Mouse (Mus musculus): ENCODE results near the gene Corin. TPM values are rescaled to one million over a fixed set of nuclear protein-coding genes. Genes with fewer than 3 reads are reported as not detected.

Corin gene
- 0.57 and 0.94 TPM in 2 replicates for polyA plus RNA-seq (2021; fragmentation: Nextera tagmentation)
- long read RNA-seq, experiment 1: 0 reads
- long read RNA-seq, experiment 2, full-length matches to known transcripts: 2 of 2 reads
- long read RNA-seq, experiment 2, partial matches to known transcripts: 0 of 2 reads
- long read RNA-seq, experiment 2, other reads (novel, unspliced or antisense): 0 of 2 reads

GRCm38 (mm10) chr5:72503531-72504523 lies at the start of gene Corin:
Gene Corin, minus strand, starts transcription at chr5:72504473.

Other genes with a start within 250 kb of the Corin start
- 1.5 and 1.7 TPM in 2 replicates for gene Nfxl1, start 55.2 kb upstream of the Corin start, polyA plus RNA-seq (2021; fragmentation: Nextera tagmentation)
- gene Zar1, start 76.8 kb upstream of the Corin start, polyA plus RNA-seq (2021; fragmentation: Nextera tagmentation): 0.58 and 0.67 TPM in 2 replicates
- gene Gm5868, start 83.1 kb upstream of the Corin start, polyA plus RNA-seq (2021; fragmentation: Nextera tagmentation): not detected in 2 replicates
- gene Cnga1, start 139.8 kb upstream of the Corin start, polyA plus RNA-seq (2021; fragmentation: Nextera tagmentation): not detected in 2 replicates
- not detected in 2 replicates for gene Nipal1, start 143.3 kb upstream of the Corin start, polyA plus RNA-seq (2021; fragmentation: Nextera tagmentation)
- gene Txk, start 248.3 kb upstream of the Corin start, polyA plus RNA-seq (2021; fragmentation: Nextera tagmentation): not detected in 2 replicates